Comparison of ENCODE assay signal across 8 mouse cellular contexts in genomic region chr5:125405546-125406248, GRCm38 (mm10). TPM values are rescaled to one million over a fixed set of nuclear protein-coding genes. Genes with fewer than 3 reads are reported as not detected.
A peak's percentile ranks its signal among the peaks of the same experiment; 100 is the strongest.
DNase-seq lines count a peak whose midpoint lies in the region; ATAC-seq and TF ChIP-seq lines count a peak whose summit lies in the region.

No protein-coding gene starts in this region.

- TF ChIP-seq CTCF in left cerebral cortex, adult 2 months (IDR thresholded peaks at IDR 0.05) = no peak

- intact Hi-C loops in left cerebral cortex, adult 2 months (cut with DNase I) = loop anchor here (1.0 kb wide), 2 partner anchors 12 to 16 kb away; partner anchors contain the start of gene Gm10382

- H3K27ac ChIP-seq in left cerebral cortex, adult 2 months = peak overlapping the region; percentile 99

- DNase-seq in gastrocnemius, adult 8-10 months (ENCODE audit: low spot score in 2 of 2) = peak; percentile 69 to 74
- DNase-seq in hindlimb bud, embryonic 11.5 days (ENCODE audit: extremely low spot score, low read depth, low spot score) = peak; percentile 92
- DNase-seq in left cerebral cortex, adult 2 months (ENCODE audit: extremely low spot score in 1 of 2, low spot score in 2 of 2) = peak; percentile 87 to 89
- peak; percentile 96 for DNase-seq in right cerebral cortex, adult 2 months (ENCODE audit: low spot score in 2 of 2)
- peak; percentile 88 to 91 for DNase-seq in urinary bladder, postnatal 36 days (ENCODE audit: low spot score in 2 of 2)

- ATAC-seq in activated CD4-positive, CD25-positive, alpha-beta regulatory T cell, adult 4 months = peak; percentile 69
- peak; percentile 19 for ATAC-seq in common myeloid progenitor, adult 5-6 weeks (replicated peaks; ENCODE audit: low read depth, poor library complexity, severe bottlenecking)
- ATAC-seq in megakaryocyte, adult 5-6 weeks (ENCODE audit: poor library complexity, severe bottlenecking) = peak; percentile 44

- peak overlapping the region; percentile 58 for H3K4me3 ChIP-seq in left cerebral cortex, adult 2 months

RNA-seq across cellular contexts. Expression of gene Ubc, which starts 15.7 kb away (rescaled TPM):
- 1,000 to 10,000 TPM in 1 of 2 experiments, 100 to 1,000 TPM in 1; 706 to 1,210 TPM for polyA plus RNA-seq in activated CD4-positive, CD25-positive, alpha-beta regulatory T cell, adult 4 months (2017; shearing (Covaris generic))
- total RNA-seq in common myeloid progenitor, adult 5-6 weeks (2017) = 252 and 273 TPM in 2 replicates
- 1,000 to 10,000 TPM; 1,167 to 1,677 (median 1,560) TPM for total RNA-seq in gastrocnemius, adult 8-10 months (2022)
- 100 to 1,000 TPM; 846 to 851 TPM for total RNA-seq in left cerebral cortex, adult 2 months (2021)
- total RNA-seq in megakaryocyte, adult 5-6 weeks (2015) = 260 and 265 TPM in 2 replicates
- 355 and 414 TPM in 2 replicates for total RNA-seq in megakaryocyte, adult 5-6 weeks (2017)

RNA-seq across cellular contexts. Expression of gene Gm10382, which starts 16.6 kb away (rescaled TPM):
- polyA plus RNA-seq in activated CD4-positive, CD25-positive, alpha-beta regulatory T cell, adult 4 months (2017; shearing (Covaris generic)) = 1 to 10 TPM in 1 of 2 experiments, under 1 TPM in 1; 0.68 to 1.1 TPM
- 1.2 TPM in 1 of 2 replicates, not detected in the other for total RNA-seq in common myeloid progenitor, adult 5-6 weeks (2017)
- under 1 TPM in 2 of 4 experiments, not detected in 2; 0.31 to 0.34 TPM for total RNA-seq in gastrocnemius, adult 8-10 months (2022)
- under 1 TPM; 0.28 to 0.48 TPM for total RNA-seq in left cerebral cortex, adult 2 months (2021)
- total RNA-seq in megakaryocyte, adult 5-6 weeks (2015) = not detected in 2 replicates
- 0.11 TPM in 1 of 2 replicates, not detected in the other for total RNA-seq in megakaryocyte, adult 5-6 weeks (2017)

RNA-seq across cellular contexts. Expression of gene Dhx37, which starts 28.2 kb away (rescaled TPM):
- polyA plus RNA-seq in activated CD4-positive, CD25-positive, alpha-beta regulatory T cell, adult 4 months (2017; shearing (Covaris generic)) = 10 to 100 TPM in 1 of 2 experiments, 1 to 10 TPM in 1; 6.1 to 13.8 TPM
- 19.8 and 72.8 TPM in 2 replicates for total RNA-seq in common myeloid progenitor, adult 5-6 weeks (2017)
- 1 to 10 TPM; 4.4 to 5.1 (median 4.8) TPM for total RNA-seq in gastrocnemius, adult 8-10 months (2022)
- total RNA-seq in left cerebral cortex, adult 2 months (2021) = 10 to 100 TPM; 12.2 to 12.7 TPM
- 6.6 and 13.9 TPM in 2 replicates for total RNA-seq in megakaryocyte, adult 5-6 weeks (2015)
- 15.7 and 29.0 TPM in 2 replicates for total RNA-seq in megakaryocyte, adult 5-6 weeks (2017)

RNA-seq across cellular contexts. Expression of gene Bri3bp, which starts 35.7 kb away (rescaled TPM):
- polyA plus RNA-seq in activated CD4-positive, CD25-positive, alpha-beta regulatory T cell, adult 4 months (2017; shearing (Covaris generic)) = 10 to 100 TPM; 13.7 to 14.3 TPM
- total RNA-seq in common myeloid progenitor, adult 5-6 weeks (2017) = 32.7 and 32.8 TPM in 2 replicates
- total RNA-seq in gastrocnemius, adult 8-10 months (2022) = 1 to 10 TPM; 3.0 to 4.6 (median 4.1) TPM
- total RNA-seq in left cerebral cortex, adult 2 months (2021) = 10 to 100 TPM; 95.2 to 95.6 TPM
- total RNA-seq in megakaryocyte, adult 5-6 weeks (2015) = 46.8 and 49.2 TPM in 2 replicates
- 19.7 and 26.3 TPM in 2 replicates for total RNA-seq in megakaryocyte, adult 5-6 weeks (2017)

Comparison
In these comparisons a context has a peak if more than half of its experiments do, and no peak if none do; other contexts are left out.
1. Peak in every context shown above with its lines: DNase-seq, ATAC-seq, H3K4me3 ChIP-seq and H3K27ac ChIP-seq.
2. ATAC-seq: peak in every context shown above with its lines; median percentile 69 in activated CD4-positive, CD25-positive, alpha-beta regulatory T cell, adult 4 months; 44 in megakaryocyte, adult 5-6 weeks; 19 in common myeloid progenitor, adult 5-6 weeks.